Mouse (Mus musculus) stomach, embryonic 14.5 days (tissue): ENCODE measurements around the gene Dctn1. TPM values are rescaled to one million over a fixed set of nuclear protein-coding genes. Genes with fewer than 3 reads are reported as not detected.

ENCODE experiments used
- ATAC-seq: fragments of 200-750 bp; cut with Nextera tagmentation; 2 replicates; pipeline ENCODE4 v1.8.0; 2017; ENCODE audit warnings: low read depth, moderate TSS enrichment; ENCODE audit not compliant: insufficient number of reproducible peaks, insufficient read depth, low FRiP score
- H3K27ac ChIP-seq: fragments of 300-500 bp; sonication (generic); 2 replicates; pipeline ENCODE4 v1.5.1; 2014; ENCODE audit warnings: mild to moderate bottlenecking, low read length, moderate library complexity, mixed read lengths
- H3K27me3 ChIP-seq: fragments of 300-500 bp; sonication (generic); 2 replicates; pipeline ENCODE4 v1.6.1; 2014; ENCODE audit warnings: low read length, control low read depth, mixed read lengths; ENCODE audit not compliant: control insufficient read depth, insufficient read depth
- H3K36me3 ChIP-seq: fragments of 300-500 bp; sonication (generic); 2 replicates; pipeline ENCODE4 v1.6.1; 2014; ENCODE audit warnings: mild to moderate bottlenecking, control low read depth, low read length, moderate library complexity, mixed read lengths; ENCODE audit not compliant: control insufficient read depth, insufficient read depth
- H3K4me1 ChIP-seq: fragments of 300-500 bp; sonication (generic); 2 replicates; pipeline ENCODE4 v1.6.1; 2014; ENCODE audit warnings: low read length, control low read depth, mixed read lengths; ENCODE audit not compliant: control insufficient read depth, insufficient read depth
- H3K4me2 ChIP-seq: fragments of 300-500 bp; sonication (generic); replicated peaks from 2 replicates; pipeline ENCODE4 v1.6.1; 2014; ENCODE audit warnings: low read depth, low read length, control low read depth
- H3K4me3 ChIP-seq: fragments of 300-500 bp; sonication (generic); 2 replicates; pipeline ENCODE4 v1.5.1; 2014; ENCODE audit warnings: low read depth, low read length, control low read depth
- H3K9ac ChIP-seq: fragments of 300-500 bp; sonication (generic); replicated peaks from 2 replicates; pipeline ENCODE4 v1.6.1; 2014; ENCODE audit warnings: low read depth, mild to moderate bottlenecking, control low read depth, low read length, moderate library complexity, mixed read lengths
- H3K9me3 ChIP-seq: fragments of 300-500 bp; sonication (generic); 2 replicates; pipeline ENCODE4 v1.6.1; 2016; ENCODE audit warnings: low read depth, low read length, control low read depth; ENCODE audit not compliant: control insufficient read depth
- WGBS: fragments of 180-500 bp; shearing (Covaris S2); extraction: QIAGEN DNeasy Blood & Tissue Kit; methylation state at CpG from one replicate; pipeline ENCODE4 v1.1.7; 2014; 5-methylcytosine and 5-hydroxymethylcytosine counted together
- polyA plus RNA-seq: library from polyadenylated mRNA; unstranded; fragments of >200 nt; fragmentation: Nextera tagmentation; extraction: Ambion mirVana; gene quantifications from 2 replicates; pipeline ENCODE4 v1.2.1, GENCODE M21; 2014

Gene Dctn1
- polyA plus RNA-seq, 1 experiment from 2014 or later = 70.4 TPM

- H3K9ac ChIP-seq = no peak overlapping the region
Measured at GRCm38 (mm10) chr6:83237123-83237522, 71.4 kb downstream of the Dctn1 start.

GRCm38 (mm10) chr6:83244422-83245061 is 78.8 kb downstream of the Dctn1 start:
- Histone ChIP-seq H3K27me3 (no peaks in the 10 kb centered on the region), H3K9ac (no peak overlapping the region), H3K4me2 (no peak overlapping the region), H3K4me3 (no peak overlapping the region), H3K36me3 (no peaks in the 10 kb centered on the region), H3K27ac (no peak overlapping the region), H3K9me3 (no peaks in the 10 kb centered on the region), H3K4me1 (peaks cover 6% of the 10 kb centered on the region; the same call in 1 of the 2 replicates)
- ATAC-seq = no peak
- 45% methylated on average over 10 of the region's 10 CpGs for WGBS

More at GRCm38 (mm10) chr6:83237123-83237522, 71.4 kb downstream of the Dctn1 start:
- Histone ChIP-seq H3K4me3 (no peak overlapping the region), H3K9me3 (no peaks in the 10 kb centered on the region), H3K27ac (no peak overlapping the region), H3K4me1 (peaks cover 7% of the 10 kb centered on the region; the same call in 1 of the 2 replicates), H3K4me2 (peak overlapping the region; percentile 25; the same call in 1 of the 2 replicates), H3K36me3 (no peaks in the 10 kb centered on the region), H3K27me3 (no peaks in the 10 kb centered on the region)
- under 1% methylated on average over 9 of the region's 9 CpGs for WGBS
- peak; percentile 68; the same call in 1 of the 2 replicates for ATAC-seq

DNA sequence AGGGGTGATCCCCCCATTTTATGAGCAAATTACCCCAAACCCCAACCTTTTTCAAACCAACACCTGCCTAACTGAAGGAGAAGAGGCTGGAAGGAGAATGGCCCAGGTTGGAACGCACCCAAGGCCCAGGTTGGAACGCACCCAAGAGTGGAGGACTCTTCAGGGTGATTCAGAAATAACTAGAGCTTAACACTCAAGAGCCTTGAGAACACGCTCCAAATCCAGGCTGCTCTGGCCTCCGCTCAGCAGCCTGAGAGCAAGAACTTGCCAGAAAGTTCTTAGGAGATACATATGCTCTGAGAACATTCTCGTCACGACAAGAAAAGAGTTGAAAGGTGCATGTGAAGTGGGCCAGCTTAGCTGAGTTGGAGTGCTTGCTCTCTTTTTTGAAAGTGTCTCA is 79.4 kb downstream of the Dctn1 start:
- no peak overlapping the region; the same call in 1 of the 2 replicates for H3K27ac ChIP-seq

GRCm38 (mm10) chr6:83245997-83246396 is 80.3 kb downstream of the Dctn1 start:
- no peak overlapping the region for H3K9ac ChIP-seq
- H3K9me3 ChIP-seq = no peaks in the 10 kb centered on the region
- no peaks in the 10 kb centered on the region for H3K27me3 ChIP-seq
- 91% methylated on average over 1 of the region's 1 CpGs for WGBS
- no peak overlapping the region for H3K4me3 ChIP-seq
- no peak overlapping the region for H3K4me2 ChIP-seq
- no peak overlapping the region for H3K27ac ChIP-seq
- H3K36me3 ChIP-seq = no peaks in the 10 kb centered on the region
- H3K4me1 ChIP-seq = 0 out of 2 replicates have a peak, but pooled peaks cover 4% of the 10 kb centered on the region
- no peak for ATAC-seq

More for the DNA sequence above, 79.4 kb downstream of the Dctn1 start:
- Histone ChIP-seq H3K27me3 (no peaks in the 10 kb centered on the region), H3K9ac (no peak overlapping the region), H3K4me2 (no peak overlapping the region), H3K9me3 (no peaks in the 10 kb centered on the region), H3K4me1 (peaks cover 6% of the 10 kb centered on the region; the same call in 1 of the 2 replicates), H3K4me3 (no peak overlapping the region), H3K36me3 (no peaks in the 10 kb centered on the region)
- no peak for ATAC-seq
- WGBS = 62% methylated on average over 6 of the region's 6 CpGs

DNA sequence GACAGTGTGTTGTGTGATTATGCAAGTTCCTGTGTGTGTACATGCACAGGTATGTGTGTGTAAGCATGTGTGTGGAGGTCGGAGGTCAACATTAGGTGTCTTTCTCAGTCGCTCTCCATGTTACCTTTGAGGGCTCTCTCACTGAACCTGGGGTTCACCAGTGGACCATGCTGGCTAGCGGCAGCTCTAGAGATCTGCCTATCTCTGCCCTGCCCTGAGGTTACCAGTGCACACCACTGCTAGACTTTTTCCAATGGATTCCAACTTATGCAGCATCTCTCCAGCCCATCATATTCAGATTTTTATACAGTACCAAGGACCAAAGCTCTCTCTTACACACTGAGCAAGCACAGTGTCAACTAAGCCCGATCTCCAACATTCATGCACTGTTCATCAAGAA is 81.0 kb downstream of the Dctn1 start:
- H3K9me3 ChIP-seq = no peaks in the 10 kb centered on the region
- peak; percentile 38; the same call in 1 of the 2 replicates for ATAC-seq
- no peak overlapping the region for H3K4me2 ChIP-seq
- H3K27me3 ChIP-seq = no peaks in the 10 kb centered on the region
- no peak overlapping the region for H3K4me3 ChIP-seq
- H3K4me1 ChIP-seq = 0 out of 2 replicates have a peak, but pooled peaks cover 4% of the 10 kb centered on the region
- no peak overlapping the region for H3K9ac ChIP-seq
- no peaks in the 10 kb centered on the region for H3K36me3 ChIP-seq
- no peak overlapping the region for H3K27ac ChIP-seq
- WGBS = 87% methylated on average over 4 of the region's 4 CpGs

DNA sequence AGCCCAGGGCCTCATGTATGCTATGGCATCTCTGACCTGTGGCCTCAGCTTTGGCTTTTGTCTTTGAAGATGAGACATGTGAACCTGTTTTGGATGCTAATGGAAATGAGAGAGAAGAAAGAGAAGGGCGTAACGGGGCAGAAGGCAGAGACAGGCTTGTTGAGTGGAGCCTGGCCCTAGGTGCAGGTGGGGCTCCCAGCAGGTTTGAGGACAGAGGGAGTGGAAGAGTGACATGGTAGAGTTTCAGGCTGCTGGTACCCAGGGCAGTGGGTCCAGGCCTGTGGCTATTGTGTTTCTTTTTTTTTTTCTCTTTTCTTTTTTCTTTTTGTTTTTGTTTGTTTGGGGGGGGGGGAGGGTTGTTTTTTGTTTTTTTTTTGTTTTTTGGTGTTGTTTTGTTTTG is 81.4 kb downstream of the Dctn1 start:
- H3K36me3 ChIP-seq = no peaks in the 10 kb centered on the region
- H3K9me3 ChIP-seq = no peaks in the 10 kb centered on the region
- H3K4me3 ChIP-seq = no peak overlapping the region
- no peak for ATAC-seq
- H3K27me3 ChIP-seq = no peaks in the 10 kb centered on the region
- H3K4me2 ChIP-seq = no peak overlapping the region
- H3K27ac ChIP-seq = no peak overlapping the region
- H3K4me1 ChIP-seq = 0 out of 2 replicates have a peak, but pooled peaks cover 4% of the 10 kb centered on the region
- WGBS = 96% methylated on average over 2 of the region's 2 CpGs
- no peak overlapping the region for H3K9ac ChIP-seq

Other genes with a start within 250 kb of the Dctn1 start
- gene Sema4f, start 226.2 kb upstream of the Dctn1 start, polyA plus RNA-seq = 1.8 and 1.9 TPM in 2 replicates
- 0.35 and 0.87 TPM in 2 replicates for gene M1ap, start 219.0 kb upstream of the Dctn1 start, polyA plus RNA-seq
- gene Dok1, start 132.4 kb upstream of the Dctn1 start, polyA plus RNA-seq = 8.5 and 9.7 TPM in 2 replicates
- gene Loxl3, start 131.7 kb upstream of the Dctn1 start, polyA plus RNA-seq = 15.6 and 16.2 TPM in 2 replicates
- gene Aup1, start 111.4 kb upstream of the Dctn1 start, polyA plus RNA-seq = 135 and 154 TPM in 2 replicates
- 40.3 and 41.0 TPM in 2 replicates for gene Htra2, start 110.6 kb upstream of the Dctn1 start, polyA plus RNA-seq
- gene Dqx1, start 108.1 kb upstream of the Dctn1 start, polyA plus RNA-seq = 4.2 and 4.5 TPM in 2 replicates
- gene Tlx2, start 95.6 kb upstream of the Dctn1 start, polyA plus RNA-seq = 8.4 and 9.2 TPM in 2 replicates
- 33.0 and 38.8 TPM in 2 replicates for gene Pcgf1, start 88.1 kb upstream of the Dctn1 start, polyA plus RNA-seq
- gene Lbx2, start 79.6 kb upstream of the Dctn1 start, polyA plus RNA-seq = 1.2 and 1.8 TPM in 2 replicates
- 2.0 and 3.5 TPM in 2 replicates for gene Ccdc142, start 64.3 kb upstream of the Dctn1 start, polyA plus RNA-seq
- gene Gm42688, start 64.3 kb upstream of the Dctn1 start, polyA plus RNA-seq = 1.7 and 2.0 TPM in 2 replicates
- 114 and 129 TPM in 2 replicates for gene Mrpl53, start 56.9 kb upstream of the Dctn1 start, polyA plus RNA-seq
- gene Mogs, start 50.4 kb upstream of the Dctn1 start, polyA plus RNA-seq = 24.4 and 31.2 TPM in 2 replicates
- gene Wbp1, start 44.4 kb upstream of the Dctn1 start, polyA plus RNA-seq = 91.3 and 99.6 TPM in 2 replicates
- 13.6 and 16.5 TPM in 2 replicates for gene Ino80b, start 40.5 kb upstream of the Dctn1 start, polyA plus RNA-seq
- gene Rtkn, start 30.5 kb upstream of the Dctn1 start, polyA plus RNA-seq = 18.8 and 19.2 TPM in 2 replicates
- gene Wdr54, start 9.5 kb upstream of the Dctn1 start, polyA plus RNA-seq = 5.3 and 5.8 TPM in 2 replicates
- gene 1700003E16Rik, start 9.5 kb upstream of the Dctn1 start, polyA plus RNA-seq = 0.77 and 1.2 TPM in 2 replicates
- 0.34 and 0.38 TPM in 2 replicates for gene Slc4a5, start 53.9 kb downstream of the Dctn1 start, polyA plus RNA-seq
- 32.4 and 34.3 TPM in 2 replicates for gene Mthfd2, start 160.0 kb downstream of the Dctn1 start, polyA plus RNA-seq
- 78.5 and 81.2 TPM in 2 replicates for gene Mob1a, start 160.1 kb downstream of the Dctn1 start, polyA plus RNA-seq
- gene Bola3, start 183.2 kb downstream of the Dctn1 start, polyA plus RNA-seq = 118 and 123 TPM in 2 replicates